Mouse (Mus musculus) small intestine, adult 2 months (tissue): ENCODE data around the gene Fosl1.

Source experiments
- CTCF ChIP-seq: fragments of 200-500 bp; IDR thresholded peaks from 2 replicates; pipeline ENCODE4 v1.5.1; 2012; ENCODE audit warnings: low read depth, mild to moderate bottlenecking, control low read depth, inconsistent platforms, low read length, moderate library complexity, mixed read lengths; ENCODE audit not compliant: insufficient replicate concordance, insufficient read length; ENCODE audit errors: extremely low read depth
- POLR2A ChIP-seq: fragments of 200-500 bp; IDR thresholded peaks from 2 replicates; pipeline ENCODE4 v1.6.1; 2012; ENCODE audit warnings: low read depth, mild to moderate bottlenecking, control low read depth, inconsistent platforms, low read length, moderate library complexity

GRCm38 (mm10) chr19:5471846-5472245 is 24.5 kb downstream of the Fosl1 start:
- TF ChIP-seq POLR2A (no peak), CTCF (no peak)
